Mouse (Mus musculus) cerebellum, adult 11-12 months (tissue): ENCODE results near the gene Spata22.
"Not testable (repeated sequence)": the region's sequence is repeated elsewhere in the genome, so short reads cannot be mapped to it uniquely, and the experiment has no call there.

Experiments
- DNase-seq: peaks from one replicate; pipeline ENCODE4 v3.0.0; 2022

Spata22 gene

GRCm38 (mm10) chr11:73329442-73329841 lies at the start of gene Spata22, which contains the start of the genes Aspa and Gm49340:
Gene Spata22, plus strand, starts transcription at chr11:73329741.
Gene Aspa, minus strand, starts transcription at chr11:73329596.
Gene Gm49340, plus strand, starts transcription at chr11:73329741.
- no peak for DNase-seq

GRCm38 (mm10) chr11:73280710-73281109 lies 48.8 kb upstream of the Spata22 start:
- DNase-seq, result no peak

GRCm38 (mm10) chr11:73281528-73282027 lies 48.0 kb upstream of the Spata22 start:
- peak; percentile 47 for DNase-seq

- DNase-seq, result peak; percentile 8
Measured at GRCm38 (mm10) chr11:73283369-73283768, 46.2 kb upstream of the Spata22 start.

- DNase-seq, result no peak
Measured at GRCm38 (mm10) chr11:73283926-73284325, 45.6 kb upstream of the Spata22 start.

GRCm38 (mm10) chr11:73284351-73284750 lies 45.2 kb upstream of the Spata22 start:
- DNase-seq, result peak; percentile 9

- no peak for DNase-seq
Measured at GRCm38 (mm10) chr11:73289621-73290020, 39.9 kb upstream of the Spata22 start.

- DNase-seq, result no peak
Measured at GRCm38 (mm10) chr11:73303123-73303522, 26.4 kb upstream of the Spata22 start.

GRCm38 (mm10) chr11:73315961-73316360 lies 13.6 kb upstream of the Spata22 start:
- DNase-seq, result no peak

- DNase-seq, result not testable (repeated sequence)
Measured at GRCm38 (mm10) chr11:73318581-73318980, 11.0 kb upstream of the Spata22 start.

GRCm38 (mm10) chr11:73321064-73321463 lies 8.5 kb upstream of the Spata22 start:
- not testable (repeated sequence) for DNase-seq

- DNase-seq, result no peak
Measured at GRCm38 (mm10) chr11:73323906-73324830, 5.4 kb upstream of the Spata22 start.

GRCm38 (mm10) chr11:73326485-73326886 lies 3.1 kb upstream of the Spata22 start:
- DNase-seq, result no peak

GRCm38 (mm10) chr11:73327361-73327760 lies 2.2 kb upstream of the Spata22 start:
- no peak for DNase-seq

- DNase-seq, result no peak
Measured at GRCm38 (mm10) chr11:73333357-73333756, 3.8 kb downstream of the Spata22 start.

GRCm38 (mm10) chr11:73336919-73337318 lies 7.4 kb downstream of the Spata22 start:
- no peak for DNase-seq

GRCm38 (mm10) chr11:73350483-73350882 lies 20.9 kb downstream of the Spata22 start, which contains the start of gene Olfr20:
Gene Olfr20, plus strand, starts transcription at chr11:73350783.
- no peak for DNase-seq

- DNase-seq, result no peak
Measured at GRCm38 (mm10) chr11:73370946-73371345, 41.4 kb downstream of the Spata22 start, which contains the start of gene Olfr376. Gene Olfr376, plus strand, starts transcription at chr11:73371246.

GRCm38 (mm10) chr11:73395374-73395773 lies 65.8 kb downstream of the Spata22 start:
- no peak for DNase-seq
